Mouse (Mus musculus): ENCODE data around the gene Chd1.
"Not testable (repeated sequence)": the region's sequence is repeated elsewhere in the genome, so short reads cannot be mapped to it uniquely, and the experiment has no call there.

Chd1 gene

DNA sequence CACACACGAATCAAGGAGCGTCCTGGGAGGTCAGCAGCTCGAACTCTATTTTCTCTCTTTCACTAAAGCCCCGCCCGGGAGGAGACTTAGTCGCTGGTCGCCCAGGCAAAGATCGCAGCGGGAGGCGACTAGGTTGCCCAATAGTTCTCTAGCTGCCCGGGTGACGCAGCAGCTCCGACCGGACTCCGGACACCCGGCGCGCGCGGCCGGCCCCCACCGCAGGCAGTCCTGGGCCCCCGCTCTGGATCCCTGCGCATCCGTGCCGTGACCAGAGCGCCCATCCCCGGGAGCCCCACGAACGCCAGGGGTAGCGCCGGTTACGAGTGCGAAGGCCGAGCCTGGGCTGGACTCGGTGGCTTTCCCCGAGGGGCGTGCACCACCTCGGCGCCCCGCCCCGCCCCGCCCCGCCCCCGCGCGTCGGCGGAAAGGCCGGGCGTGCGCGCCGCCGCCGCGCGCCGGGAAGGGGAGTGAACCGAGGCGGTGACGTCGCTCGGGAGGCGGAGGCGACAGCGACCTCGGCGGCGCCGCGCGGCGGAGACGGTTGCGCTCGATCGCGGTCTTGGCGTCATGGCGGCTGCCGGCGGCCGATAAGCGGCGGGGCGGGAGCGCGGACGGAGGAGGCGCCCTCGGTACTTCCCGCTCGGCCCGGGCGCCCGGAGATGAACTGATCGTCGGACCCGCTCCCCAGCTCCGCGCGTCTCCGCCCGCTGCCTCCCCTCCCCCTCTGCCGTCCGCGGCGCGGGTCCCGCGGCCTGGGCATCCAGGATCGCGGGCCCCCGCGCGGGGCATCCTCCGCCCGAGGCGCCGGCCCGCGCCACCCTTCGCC lies at the start of gene Chd1:
Gene Chd1, plus strand, starts transcription at position 493 of the 826 bp plus-strand sequence.
- peak; percentile 85 to 94 for DNase-seq (ENCODE audit: low spot score in 2 of 2)

DNA sequence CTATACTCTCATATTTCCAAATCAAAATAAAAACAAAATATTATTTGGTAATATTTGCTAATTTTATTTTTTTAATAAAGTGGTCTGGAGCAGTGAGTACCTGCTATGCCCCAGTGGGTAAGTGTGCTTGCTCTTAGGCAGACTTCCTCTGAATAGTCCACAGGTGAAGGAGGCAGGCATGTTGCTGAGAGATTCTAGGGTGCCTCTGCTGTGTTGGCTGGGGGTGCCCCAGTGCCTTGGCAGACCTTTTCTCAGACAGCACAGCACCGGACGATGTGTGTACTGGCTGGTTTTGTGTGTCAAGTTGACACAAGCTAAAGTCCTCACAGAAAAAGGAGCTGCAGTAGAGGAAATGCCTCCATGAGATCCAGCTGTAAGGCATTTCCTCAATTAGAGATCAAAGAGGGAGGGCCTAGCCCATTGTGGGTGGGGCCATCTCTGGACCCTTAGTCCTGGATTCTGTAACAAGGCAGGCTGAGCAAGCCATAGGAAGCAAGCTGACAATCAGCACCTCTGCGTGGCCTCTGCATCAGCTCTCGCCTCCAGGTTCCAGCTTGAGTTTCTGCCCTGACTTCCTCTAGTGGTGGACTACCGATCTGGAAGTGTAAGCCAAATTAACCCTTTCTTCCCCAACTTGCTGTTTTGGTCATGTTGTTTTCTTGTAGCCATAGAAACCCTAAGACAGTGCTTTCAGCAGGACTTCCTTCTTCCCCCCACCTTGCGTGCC lies 47.7 kb upstream of the Chd1 start:
- DNase-seq (ENCODE audit: low spot score in 2 of 2) = no peak

DNA sequence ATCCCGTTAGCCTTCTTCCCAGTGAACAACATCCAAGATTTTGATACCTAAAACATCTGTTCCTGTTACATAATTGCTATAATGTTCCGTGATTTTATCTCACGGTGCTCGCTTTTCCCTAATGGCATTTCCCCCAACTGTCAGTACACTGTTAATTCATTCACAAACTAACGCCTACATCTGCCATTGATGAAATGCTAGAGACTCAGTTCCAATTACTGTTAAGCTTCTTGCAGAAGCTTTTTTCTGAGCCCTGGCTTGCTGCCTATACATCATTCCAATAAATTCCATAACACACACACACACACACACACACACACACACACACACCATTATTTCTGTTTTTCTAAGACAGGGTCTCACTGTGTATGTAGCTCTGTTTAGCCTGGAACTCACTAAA lies 31.9 kb upstream of the Chd1 start:
- no peak for DNase-seq (ENCODE audit: low spot score in 2 of 2)

DNA sequence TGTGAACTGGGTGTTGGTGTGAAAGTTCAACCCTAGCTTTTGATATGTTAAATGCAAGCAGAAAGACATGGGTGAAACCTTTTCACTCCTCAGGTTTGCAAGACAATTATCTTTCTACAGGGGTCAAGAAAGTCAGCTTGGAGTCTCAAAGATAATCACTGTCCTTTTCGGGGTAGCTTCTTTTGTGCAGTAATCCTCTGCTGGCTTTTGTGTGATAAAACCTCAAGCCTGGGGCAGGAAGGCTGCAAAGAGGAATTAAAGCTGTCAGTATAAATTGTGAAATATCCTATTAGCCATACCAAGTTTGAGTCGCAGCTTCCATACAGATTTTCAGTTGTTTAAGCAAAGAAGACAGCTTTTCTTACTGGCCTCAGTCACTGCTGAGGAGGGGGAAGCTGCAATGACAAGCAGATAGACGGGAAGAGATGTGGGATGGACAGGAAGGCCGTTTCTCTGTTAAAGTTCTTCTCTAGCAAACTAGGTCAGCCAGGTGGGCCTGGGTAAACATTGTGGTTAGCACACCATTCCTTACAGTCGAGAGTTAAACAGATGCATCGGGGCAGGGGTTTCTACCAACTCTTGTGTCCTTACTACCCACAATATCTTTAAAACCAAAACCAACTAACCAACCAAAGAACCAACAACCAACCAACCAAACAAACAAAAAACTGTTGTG lies 26.7 kb upstream of the Chd1 start:
- DNase-seq (ENCODE audit: low spot score in 2 of 2) = no peak

DNA sequence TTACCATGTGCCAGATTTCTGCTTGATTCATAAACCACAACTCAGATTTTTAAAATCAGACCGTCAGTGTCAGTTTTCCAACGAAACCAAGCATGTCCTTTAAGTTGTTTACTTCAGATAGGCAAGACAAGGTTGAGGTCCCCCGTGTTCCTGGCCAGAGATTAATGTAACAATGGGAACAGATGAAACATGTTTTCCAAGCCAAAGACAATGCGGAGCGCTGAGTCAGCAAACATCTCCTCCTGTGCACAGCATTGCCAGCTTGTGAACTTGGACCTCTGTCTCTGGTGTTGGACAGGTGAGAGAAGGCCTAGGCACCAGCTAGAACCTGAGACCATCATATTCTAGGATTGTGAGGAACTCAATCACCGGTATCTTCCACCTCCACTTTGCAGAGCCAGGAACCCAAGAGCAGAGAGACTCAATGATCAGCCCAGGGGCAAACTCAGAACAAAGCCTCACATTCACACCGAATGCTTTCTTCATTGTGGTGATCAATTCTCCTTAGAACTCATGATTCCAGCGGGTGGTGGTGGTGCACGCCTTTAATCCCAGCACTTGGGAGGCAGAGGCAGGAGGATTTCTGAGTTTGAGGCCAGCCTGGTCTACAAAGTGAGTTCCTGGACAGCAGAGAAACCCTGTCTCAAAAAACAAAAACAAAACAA lies 24.7 kb upstream of the Chd1 start:
- DNase-seq (ENCODE audit: low spot score in 2 of 2) = no peak

DNA sequence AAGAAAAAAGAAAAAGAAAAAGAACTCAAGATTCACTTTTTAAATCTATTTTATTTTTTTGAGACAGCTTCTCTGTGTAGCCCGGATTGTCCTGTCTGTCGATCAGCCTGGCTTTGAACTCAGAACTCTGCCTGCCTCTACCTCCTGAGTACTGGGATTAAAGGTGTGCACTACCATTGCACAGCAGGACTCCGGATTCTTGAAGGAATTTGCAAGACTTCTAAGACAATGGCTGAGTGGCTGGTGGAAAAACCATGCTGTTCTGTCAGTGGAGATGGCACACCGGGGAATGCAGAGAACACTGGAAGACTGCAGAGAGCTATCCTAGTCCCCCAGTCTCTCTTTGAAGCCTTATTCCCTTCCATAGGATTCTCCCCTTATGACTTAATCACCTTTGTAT lies 24.1 kb upstream of the Chd1 start:
- DNase-seq (ENCODE audit: low spot score in 2 of 2) = no peak

DNA sequence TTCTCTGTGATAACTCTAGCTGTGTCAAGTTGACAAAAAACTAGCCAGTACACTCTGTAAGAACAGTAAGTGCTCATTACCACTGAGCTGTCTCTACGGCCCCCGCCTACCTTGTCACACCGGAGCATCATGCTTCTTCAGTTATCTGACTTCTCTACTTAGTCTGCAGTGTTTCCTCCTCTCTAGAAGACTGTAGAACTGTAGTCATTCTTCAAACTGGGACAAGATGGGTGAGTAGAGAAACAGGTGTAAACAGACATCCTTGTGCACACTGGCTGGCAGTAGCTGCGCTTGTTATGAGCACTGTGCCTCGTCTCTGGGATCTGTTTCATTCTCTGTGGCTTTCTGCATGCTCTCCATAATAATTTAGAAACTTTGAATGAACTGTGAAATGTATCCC lies 18.4 kb upstream of the Chd1 start:
- DNase-seq (ENCODE audit: low spot score in 2 of 2) = no peak

DNA sequence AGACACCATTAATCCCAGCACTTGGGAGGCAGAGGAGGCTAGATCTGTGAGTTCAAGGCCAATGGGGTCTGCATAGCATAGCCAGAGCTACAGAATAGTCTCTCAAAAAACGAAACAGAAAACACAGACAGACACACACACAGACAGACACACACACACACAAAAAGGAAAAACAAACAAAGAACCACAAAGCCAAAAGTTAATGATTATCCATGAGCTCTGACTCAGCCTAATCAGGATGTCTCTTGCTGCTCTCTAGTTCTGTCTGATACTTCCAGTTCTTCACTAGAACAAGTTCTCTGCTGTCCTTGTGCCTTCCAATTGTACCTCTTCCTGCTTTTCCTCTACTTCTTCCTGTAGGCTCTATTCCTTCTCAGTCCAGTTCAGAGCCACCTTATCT lies 14.5 kb upstream of the Chd1 start:
- DNase-seq (ENCODE audit: low spot score in 2 of 2) = no peak

DNA sequence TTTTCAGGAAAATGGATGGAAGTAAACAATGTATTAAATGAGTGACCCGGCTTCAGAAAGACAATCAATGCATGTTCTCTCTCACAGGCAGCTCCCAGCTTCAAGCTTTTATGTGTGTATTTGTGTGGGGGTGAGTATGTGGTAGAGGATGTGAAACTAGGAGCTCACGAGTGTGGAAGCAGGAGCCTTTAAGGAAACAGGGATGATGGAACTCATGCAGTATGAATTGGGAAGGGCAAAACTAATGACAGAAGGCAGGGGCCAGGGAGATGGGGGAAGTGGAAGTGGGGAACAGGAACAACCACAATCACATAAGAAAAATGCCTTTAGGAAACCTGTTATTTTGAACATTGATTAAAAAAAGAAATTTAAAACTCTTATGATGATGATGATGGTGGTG lies 9.2 kb upstream of the Chd1 start:
- DNase-seq (ENCODE audit: low spot score in 2 of 2) = no peak

DNA sequence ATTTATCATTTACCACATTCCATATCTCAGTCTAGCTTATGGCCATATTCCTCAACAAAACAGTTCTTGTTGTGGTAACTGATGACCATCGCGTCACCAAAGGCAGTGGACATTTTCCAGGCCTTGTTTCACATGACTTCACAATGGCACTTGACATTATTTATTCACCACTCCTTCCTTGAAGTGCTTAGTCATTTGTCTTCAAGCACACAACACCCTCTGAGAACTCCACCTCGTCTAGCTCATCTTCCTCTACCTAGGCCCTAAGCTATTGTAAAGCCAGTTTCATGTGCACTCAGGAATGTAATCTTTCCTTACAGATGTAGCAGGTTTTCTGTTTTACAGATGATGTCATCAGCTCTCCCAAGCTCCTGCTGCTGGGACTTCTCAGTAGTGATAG lies 5.8 kb upstream of the Chd1 start:
- no peak for DNase-seq (ENCODE audit: low spot score in 2 of 2)

DNA sequence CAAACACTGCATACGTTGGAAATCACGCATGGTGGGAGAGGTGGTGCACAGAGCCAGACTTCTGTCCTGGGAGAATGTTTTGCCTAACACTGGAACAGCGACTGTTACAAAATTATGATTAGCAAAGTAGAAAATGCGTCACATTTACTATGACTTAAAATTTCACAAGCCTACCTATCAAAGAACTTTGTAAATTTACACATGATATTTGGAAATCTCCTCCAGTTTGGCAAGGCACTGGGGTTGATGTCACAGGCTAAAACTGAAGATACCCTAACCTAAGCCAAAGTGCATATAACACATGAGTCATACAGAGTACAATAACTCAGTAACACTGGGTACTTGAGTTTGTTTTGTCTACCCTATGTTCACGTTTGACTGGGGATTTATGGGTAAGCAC lies 3.3 kb upstream of the Chd1 start:
- no peak for DNase-seq (ENCODE audit: low spot score in 2 of 2)

DNA sequence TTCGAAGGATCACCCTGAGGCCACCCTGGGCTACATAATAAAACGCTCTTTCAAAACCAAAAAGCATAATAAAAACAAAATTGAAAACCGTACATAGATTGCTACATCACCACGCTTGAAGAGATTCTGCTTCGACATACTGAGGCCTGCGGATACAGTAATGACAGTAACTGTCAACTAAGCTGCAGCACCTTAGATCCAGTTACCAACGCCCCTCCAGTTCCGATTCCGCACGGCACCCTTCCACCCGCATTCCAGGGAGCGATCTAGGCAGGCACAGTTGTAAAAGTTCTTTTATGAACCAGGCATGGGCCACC lies 651 bp upstream of the Chd1 start:
- no peak for DNase-seq (ENCODE audit: low spot score in 2 of 2)

DNA sequence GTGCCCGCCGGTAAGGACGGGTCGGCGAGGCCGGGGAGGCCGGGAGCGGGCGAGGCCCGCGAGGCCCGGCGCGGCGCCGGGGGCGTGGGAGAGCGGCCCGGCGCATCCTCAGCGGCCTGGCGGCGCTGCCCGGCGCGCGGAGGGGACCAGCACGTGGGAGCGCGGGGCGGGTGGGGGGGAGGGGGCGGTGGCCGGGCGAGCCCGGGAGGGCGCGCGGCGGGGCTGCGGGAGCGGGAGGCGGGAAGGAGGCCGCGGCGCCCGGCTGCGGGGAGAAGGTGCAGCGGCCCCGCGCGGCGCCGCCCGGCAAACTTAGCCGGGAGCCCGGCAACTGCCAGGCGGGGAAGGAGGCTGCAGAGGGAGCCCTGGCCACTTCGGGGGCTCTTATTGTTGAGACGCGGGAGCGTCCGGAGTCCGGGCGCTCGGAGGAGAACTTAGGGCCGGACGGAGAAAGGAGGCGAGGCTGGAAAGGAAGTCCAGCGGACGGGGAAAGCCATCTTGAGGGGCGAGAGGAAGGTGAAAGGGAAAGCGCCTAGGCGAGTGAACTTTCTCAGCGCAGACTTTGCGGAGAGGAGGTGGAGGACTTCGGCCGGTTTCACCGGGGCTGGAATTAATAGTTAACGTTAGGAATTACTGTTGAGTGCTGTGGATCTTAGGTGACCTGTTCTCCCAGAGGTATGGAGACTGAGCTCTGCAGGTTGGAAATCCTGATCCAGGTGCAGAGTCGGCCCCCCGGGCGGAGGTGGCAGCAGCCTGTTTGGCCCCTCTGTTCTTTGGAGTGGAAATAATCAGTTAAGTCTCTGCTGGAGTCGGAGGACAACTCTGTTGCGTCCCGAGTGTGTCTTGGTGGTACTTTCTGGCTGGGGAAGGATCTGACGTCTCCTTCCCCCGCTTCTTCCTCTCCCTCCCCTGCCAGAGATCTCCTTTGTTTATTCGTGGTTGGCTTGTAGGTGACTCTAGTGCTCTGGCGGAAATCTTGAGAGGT lies 827 bp downstream of the Chd1 start:
- peak; percentile 24 to 58 for DNase-seq (ENCODE audit: low spot score in 2 of 2)

DNA sequence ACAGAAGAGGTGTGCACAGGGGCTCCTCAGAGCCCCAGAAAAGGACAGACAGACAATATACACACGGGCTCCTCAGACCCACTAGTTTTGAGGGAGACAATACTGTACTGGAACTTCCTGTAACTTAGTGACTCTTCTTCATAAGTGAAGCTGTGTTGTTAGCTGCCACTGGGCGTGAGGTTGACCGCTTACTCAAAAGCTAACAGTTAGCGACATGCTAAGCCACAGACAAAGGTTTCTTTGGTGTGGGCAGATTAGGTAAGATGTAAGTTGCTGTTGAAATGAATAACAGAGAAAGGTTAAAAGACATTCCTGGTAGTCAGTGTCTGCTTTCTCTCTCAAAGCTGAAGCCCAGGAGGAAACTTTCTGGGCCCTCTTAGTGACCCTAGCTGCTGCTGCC lies 9.7 kb downstream of the Chd1 start:
- DNase-seq (ENCODE audit: low spot score in 2 of 2) = no peak

DNA sequence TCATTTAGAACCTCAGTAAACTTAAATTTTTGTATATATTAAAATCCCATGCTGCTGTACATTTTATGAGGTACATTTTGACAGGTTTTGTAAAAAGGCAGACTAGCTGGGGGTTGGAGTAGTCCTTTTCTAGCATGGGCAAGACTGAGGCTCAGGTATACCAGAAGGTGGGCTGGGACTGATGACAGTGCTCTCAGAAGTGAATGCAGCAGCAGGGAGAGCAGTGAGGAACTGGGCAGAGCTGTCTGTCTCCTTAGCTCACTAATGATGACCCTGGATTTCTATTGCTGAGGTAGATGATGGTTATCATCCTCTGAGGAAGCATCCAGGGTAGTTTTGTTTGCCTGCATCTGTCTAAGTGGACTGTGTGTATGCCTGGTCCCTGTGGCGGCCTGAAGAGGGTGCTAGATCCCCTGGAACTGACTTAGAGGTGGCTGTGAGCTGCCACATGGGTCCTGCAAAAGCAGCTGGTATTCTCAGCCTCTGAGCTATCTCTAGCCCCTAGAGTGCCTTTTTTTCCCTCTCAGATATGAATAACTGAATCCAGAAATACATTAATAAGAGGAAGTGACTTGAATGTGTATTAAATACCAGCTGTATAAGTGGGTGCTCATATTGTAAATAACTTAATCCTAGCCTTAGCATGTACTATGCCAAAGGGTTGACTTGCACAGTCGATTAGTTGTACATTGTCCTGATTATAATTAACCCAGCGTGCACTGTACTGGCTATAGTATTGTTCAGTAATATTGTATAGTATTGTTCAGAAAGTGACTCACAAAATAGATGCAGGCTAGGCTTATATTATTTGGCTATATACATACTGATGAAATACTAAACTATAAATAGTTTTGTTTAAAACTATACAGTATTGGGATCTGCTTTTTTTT lies 10.5 kb downstream of the Chd1 start:
- no peak for DNase-seq (ENCODE audit: low spot score in 2 of 2)

DNA sequence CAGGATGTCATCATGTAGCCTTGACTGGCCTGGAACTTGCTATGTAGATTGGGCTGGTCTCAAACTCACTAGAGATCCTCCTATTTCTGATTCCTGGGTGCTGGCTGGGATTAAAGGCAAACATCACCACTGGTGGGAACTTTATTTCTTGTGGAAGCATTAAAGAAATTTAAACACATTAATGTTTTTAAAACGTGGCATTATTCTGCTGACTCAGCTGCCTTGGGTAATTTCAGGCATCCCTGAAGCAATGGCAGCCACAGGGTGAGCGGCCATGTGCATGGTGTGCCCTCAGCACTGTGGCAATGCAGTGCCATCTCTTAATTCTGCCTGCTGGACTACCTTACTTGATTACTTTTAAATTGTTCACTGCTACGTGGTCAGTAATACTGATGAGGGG lies 11.2 kb downstream of the Chd1 start:
- no peak for DNase-seq (ENCODE audit: low spot score in 2 of 2)

DNA sequence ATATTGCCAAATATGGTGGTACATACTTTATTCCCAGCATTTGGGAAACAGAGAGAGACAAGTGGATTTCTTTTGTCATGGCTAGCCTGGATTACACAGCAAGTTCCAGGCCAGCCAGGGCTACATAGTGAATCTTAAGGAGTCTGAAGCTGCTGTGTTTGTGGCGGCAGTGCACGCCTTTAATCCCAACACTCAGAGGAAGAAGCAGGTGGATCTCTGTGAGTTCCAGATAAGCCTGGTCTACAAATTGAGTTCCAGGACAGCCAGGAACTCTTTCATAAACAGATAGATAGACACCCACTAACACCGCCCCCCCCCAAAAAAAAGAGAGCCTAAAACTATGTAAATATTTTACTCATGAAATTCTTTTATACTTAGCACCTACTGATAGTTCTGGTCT lies 16.1 kb downstream of the Chd1 start:
- DNase-seq (ENCODE audit: low spot score in 2 of 2) = no peak

DNA sequence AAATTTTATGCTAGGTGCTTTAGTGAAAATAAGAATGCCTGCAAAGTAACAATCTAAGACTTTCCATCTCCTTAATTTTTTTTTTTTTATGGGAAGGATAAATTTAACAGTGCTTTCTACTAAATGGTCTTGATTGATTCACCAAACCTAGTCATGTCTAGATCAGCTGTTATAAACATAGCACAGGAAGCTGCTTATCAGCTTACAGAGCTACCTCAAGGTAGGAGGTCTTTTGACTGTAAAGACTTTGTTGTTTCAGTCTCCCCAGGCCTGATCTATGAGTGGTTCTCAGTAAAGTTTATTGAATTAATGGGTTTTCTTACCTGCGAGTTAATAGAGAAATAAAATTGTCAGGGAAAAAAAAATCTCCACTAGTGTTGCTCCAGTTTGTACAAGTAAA lies 18.5 kb downstream of the Chd1 start:
- no peak for DNase-seq (ENCODE audit: low spot score in 2 of 2)

DNA sequence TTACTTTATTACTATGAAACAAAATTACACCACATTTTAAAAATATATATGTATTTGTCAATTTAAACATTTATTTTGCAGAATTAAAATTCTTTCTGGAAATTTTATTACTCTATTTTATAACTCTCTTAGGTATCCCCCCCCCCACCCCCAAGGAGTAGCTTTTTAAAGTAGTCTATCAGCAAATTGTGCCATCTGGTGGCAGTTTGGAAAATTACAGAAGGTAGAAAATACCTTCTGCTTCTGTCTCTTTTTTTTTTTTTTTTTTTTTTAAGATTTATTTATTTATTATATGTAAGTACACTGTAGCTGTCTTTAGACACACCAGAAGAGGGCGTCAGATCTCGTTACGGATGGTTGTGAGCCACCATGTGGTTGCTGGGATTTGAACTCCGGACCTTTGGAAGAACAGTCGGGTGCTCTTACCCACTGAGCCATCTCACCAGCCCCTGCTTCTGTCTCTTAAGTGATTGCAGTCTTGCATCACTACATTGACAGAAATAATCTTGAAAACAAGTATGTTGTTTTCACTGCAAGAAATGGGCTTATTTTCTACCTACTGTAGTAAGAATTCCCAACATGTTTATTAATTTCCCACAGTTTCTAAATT lies 19.2 kb downstream of the Chd1 start:
- not testable (repeated sequence) for DNase-seq (ENCODE audit: low spot score in 2 of 2)

DNA sequence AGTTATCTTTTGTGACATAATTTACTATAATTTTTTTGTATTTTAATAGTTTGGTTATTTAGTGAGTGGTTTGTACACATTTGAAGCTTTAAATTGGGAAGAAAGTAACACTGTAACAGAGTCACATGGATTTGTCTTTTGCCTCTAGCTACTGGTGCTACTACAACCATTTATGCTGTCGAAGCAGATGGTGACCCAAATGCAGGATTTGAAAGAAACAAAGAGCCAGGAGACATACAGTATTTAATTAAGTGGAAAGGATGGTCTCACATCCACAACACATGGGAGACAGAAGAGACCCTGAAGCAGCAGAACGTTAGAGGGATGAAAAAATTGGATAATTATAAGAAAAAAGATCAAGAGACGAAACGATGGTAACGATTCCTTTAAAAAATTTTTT lies 26.9 kb downstream of the Chd1 start:
- DNase-seq (ENCODE audit: low spot score in 2 of 2) = no peak

Data from urinary bladder, adult 18-20 months (tissue).